Mouse (Mus musculus) hindbrain, embryonic 12.5 days (tissue): ENCODE data around the gene Gm44. TPM values are rescaled to one million over a fixed set of nuclear protein-coding genes. Genes with fewer than 3 reads are reported as not detected.
"Not testable (repeated sequence)": the region's sequence is repeated elsewhere in the genome, so short reads cannot be mapped to it uniquely, and the experiment has no call there.

Experiments
- ATAC-seq: fragments of 200-750 bp; cut with Nextera tagmentation; 2 replicates; pipeline ENCODE4 v1.8.0; 2017; ENCODE audit warnings: moderate TSS enrichment; ENCODE audit not compliant: low FRiP score
- H3K27ac ChIP-seq: fragments of 300-500 bp; sonication (generic); 2 replicates; pipeline ENCODE4 v1.5.1; 2016; ENCODE audit warnings: mild to moderate bottlenecking
- H3K27me3 ChIP-seq: fragments of 300-500 bp; sonication (generic); 2 replicates; pipeline ENCODE4 v1.6.1; 2016; ENCODE audit warnings: mild to moderate bottlenecking
- H3K36me3 ChIP-seq: fragments of 300-500 bp; sonication (generic); 2 replicates; pipeline ENCODE4 v1.6.1; 2016; ENCODE audit warnings: mild to moderate bottlenecking
- H3K4me1 ChIP-seq: fragments of 300-500 bp; sonication (generic); 2 replicates; pipeline ENCODE4 v1.6.1; 2016
- H3K4me2 ChIP-seq: fragments of 300-500 bp; sonication (generic); replicated peaks from 2 replicates; pipeline ENCODE4 v1.6.1; 2016; ENCODE audit warnings: mild to moderate bottlenecking
- H3K4me3 ChIP-seq: fragments of 300-500 bp; sonication (generic); 2 replicates; pipeline ENCODE4 v1.5.1; 2016; ENCODE audit warnings: mild to moderate bottlenecking
- H3K9ac ChIP-seq: fragments of 300-500 bp; sonication (generic); 2 replicates; pipeline ENCODE4 v1.6.1; 2016; ENCODE audit warnings: mild to moderate bottlenecking, moderate library complexity
- H3K9me3 ChIP-seq: fragments of 300-500 bp; sonication (generic); replicated peaks from 2 replicates; pipeline ENCODE4 v1.6.1; 2016; ENCODE audit warnings: mild to moderate bottlenecking
- WGBS: fragments of 180-500 bp; shearing (Covaris S2); methylation state at CpG from one replicate; pipeline ENCODE4 v1.1.7; 2016; 5-methylcytosine and 5-hydroxymethylcytosine counted together
- polyA plus RNA-seq: library from polyadenylated mRNA; unstranded; fragments of >200 nt; fragmentation: Nextera tagmentation; extraction: Ambion mirVana; gene quantifications from 2 replicates; pipeline ENCODE4 v1.2.1, GENCODE M21; 2016

Gm44 gene
- polyA plus RNA-seq: not detected in 2 replicates

DNA sequence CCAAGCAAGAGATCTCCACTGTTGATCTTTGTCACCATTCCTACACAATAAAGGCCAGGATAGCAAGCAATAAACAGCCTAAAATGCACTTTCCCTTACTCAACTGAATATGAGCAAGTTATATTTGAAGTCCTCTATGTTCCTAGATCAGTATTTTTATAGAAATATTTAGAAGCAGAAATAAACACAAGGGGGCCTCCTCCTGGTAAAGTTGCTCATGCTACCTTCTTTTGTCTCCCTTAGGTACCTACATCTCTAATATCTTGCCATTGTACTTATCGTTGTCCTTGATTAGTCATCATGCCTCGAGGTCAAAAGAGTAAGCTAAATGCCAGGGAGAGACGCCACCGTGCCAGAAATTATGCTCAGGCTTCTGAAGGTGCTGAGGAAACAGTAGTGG is at the start of gene Gm44:
Gm44 (plus strand) TSS at position 301 of the 400 bp plus-strand sequence.
- Histone ChIP-seq H3K9ac (no peak within 1 kb of the TSS), H3K27me3 (no peaks in the 10 kb centered on the region), H3K4me3 (no peak within 1 kb of the TSS), H3K9me3 (no peaks in the 10 kb centered on the region), H3K4me2 (no peak within 1 kb of the TSS), H3K36me3 (no peaks in the 10 kb centered on the region), H3K4me1 (no peaks in the 10 kb centered on the region), H3K27ac (no peak within 1 kb of the TSS)
- 86% methylated on average over 4 of the region's 4 CpGs for WGBS
- ATAC-seq: no peak

DNA sequence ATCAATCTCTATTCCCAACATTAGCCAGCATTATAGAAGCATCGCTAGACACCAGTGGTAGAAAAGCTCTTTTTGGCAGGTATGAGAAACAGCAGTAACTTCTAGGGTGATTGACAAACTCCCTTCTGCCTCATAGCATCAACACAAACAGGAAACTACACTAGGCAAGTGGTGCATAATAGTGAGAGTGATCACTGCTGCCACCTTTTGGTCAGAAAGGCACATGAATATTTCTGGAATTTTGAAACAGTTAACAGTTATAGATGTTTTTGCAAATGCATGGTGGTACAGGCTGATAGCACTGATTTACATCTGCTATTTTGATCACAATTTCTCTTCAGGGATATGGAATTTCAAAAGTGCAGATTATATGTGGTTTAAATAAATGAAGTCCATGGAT is 36.0 kb downstream of the Gm44 start:
- H3K36me3 ChIP-seq: no peaks in the 10 kb centered on the region
- no peaks in the 10 kb centered on the region for H3K27me3 ChIP-seq
- no peaks in the 10 kb centered on the region for H3K9me3 ChIP-seq
- no peak overlapping the region for H3K4me2 ChIP-seq
- WGBS: 48% methylated on average over 1 of the region's 1 CpGs
- no peak overlapping the region for H3K27ac ChIP-seq
- no peak overlapping the region for H3K9ac ChIP-seq
- no peak for ATAC-seq
- no peak overlapping the region for H3K4me3 ChIP-seq
- no peaks in the 10 kb centered on the region for H3K4me1 ChIP-seq

DNA sequence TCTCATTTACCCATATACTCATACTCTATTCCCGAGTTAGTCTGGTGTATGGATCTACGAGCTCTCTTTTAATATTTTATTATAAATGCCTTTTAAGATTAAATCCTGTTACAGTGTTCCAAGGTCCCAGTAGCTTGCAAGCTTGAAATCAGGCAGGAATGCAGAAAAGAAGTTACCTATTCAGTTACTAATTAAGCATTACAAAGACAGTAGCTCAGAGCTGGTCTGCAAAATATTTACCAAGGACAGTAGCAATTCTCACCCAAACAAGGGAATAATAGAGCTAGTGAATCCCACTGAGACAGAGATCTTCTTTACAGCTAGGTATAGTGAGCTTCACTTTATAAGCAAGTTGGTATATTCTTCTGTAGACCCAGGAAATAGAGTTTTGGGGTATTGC is 46.3 kb downstream of the Gm44 start:
- H3K4me1 ChIP-seq, H3K9ac ChIP-seq, H3K4me2 ChIP-seq, H3K9me3 ChIP-seq, H3K27me3 ChIP-seq, H3K36me3 ChIP-seq, H3K27ac ChIP-seq, H3K4me3 ChIP-seq, ATAC-seq: not testable (repeated sequence)
- 67% methylated on average over 2 of the region's 2 CpGs for WGBS
